Mouse (Mus musculus) B cell, adult 62 days (primary cell): ENCODE measurements around the gene Hist1h3g. TPM values are rescaled to one million over a fixed set of nuclear protein-coding genes. Genes with fewer than 3 reads are reported as not detected.

Experiments used
- total RNA-seq: library from RNA; stranded (reverse); gene quantifications from 4 replicates; pipeline ENCODE4 v1.2.4, GENCODE M21; 2023

Gene Hist1h3g
- 4.0 to 5.5 TPM (median 4.9 TPM) in 3 of 4 replicates, not detected in the other for total RNA-seq

GRCm38 (mm10) chr13:23535137-23536075 lies at the start of gene Hist1h3g:
Gene Hist1h3g (plus strand): TSS chr13:23535422.

GRCm38 (mm10) chr13:23488400-23489322 lies 46.6 kb upstream of the Hist1h3g start, which contains the start of gene Btn2a2:
Gene Btn2a2 (minus strand): TSS chr13:23488857.

DNA sequence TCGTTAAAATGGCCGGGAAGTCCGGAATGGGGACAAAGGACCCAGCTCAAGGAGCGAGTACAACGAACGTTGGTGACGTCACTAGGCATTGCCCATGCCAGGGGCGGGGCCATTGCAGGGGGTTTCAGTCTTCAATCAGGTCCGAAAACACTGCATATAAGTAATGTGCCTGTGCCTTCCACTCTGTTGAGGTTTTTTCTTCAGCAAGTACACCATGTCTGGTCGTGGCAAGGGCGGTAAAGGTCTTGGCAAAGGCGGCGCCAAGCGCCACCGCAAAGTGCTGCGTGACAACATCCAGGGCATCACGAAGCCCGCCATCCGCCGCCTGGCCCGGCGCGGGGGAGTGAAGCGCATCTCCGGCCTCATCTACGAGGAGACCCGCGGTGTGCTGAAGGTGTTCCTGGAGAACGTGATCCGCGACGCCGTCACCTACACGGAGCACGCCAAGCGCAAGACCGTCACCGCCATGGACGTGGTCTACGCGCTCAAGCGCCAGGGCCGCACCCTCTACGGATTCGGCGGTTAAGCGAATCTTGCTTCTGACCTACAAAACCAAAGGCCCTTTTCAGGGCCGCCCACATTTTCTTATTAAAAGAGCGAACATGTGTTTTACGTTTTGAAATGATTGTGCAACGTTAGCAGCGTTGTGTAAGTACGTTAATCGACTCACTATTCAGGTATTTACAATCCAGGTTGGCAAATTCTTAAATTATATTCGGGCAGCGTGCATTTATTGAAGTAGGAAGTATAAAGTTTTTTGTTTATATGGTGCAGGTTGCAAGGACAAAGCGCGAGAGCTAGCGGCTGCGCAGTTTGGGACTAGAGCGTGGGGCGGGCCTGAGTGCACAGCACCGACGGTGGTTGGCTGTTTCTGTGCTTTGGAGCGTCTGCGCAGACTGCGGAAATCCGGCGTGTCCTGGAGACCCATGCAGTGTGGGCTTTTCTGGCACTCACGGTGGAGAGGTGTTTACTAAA lies 4.0 kb upstream of the Hist1h3g start, which contains the start of gene Hist1h4h:
Gene Hist1h4h (plus strand): TSS at position 150 of the 975 bp plus-strand sequence.

DNA sequence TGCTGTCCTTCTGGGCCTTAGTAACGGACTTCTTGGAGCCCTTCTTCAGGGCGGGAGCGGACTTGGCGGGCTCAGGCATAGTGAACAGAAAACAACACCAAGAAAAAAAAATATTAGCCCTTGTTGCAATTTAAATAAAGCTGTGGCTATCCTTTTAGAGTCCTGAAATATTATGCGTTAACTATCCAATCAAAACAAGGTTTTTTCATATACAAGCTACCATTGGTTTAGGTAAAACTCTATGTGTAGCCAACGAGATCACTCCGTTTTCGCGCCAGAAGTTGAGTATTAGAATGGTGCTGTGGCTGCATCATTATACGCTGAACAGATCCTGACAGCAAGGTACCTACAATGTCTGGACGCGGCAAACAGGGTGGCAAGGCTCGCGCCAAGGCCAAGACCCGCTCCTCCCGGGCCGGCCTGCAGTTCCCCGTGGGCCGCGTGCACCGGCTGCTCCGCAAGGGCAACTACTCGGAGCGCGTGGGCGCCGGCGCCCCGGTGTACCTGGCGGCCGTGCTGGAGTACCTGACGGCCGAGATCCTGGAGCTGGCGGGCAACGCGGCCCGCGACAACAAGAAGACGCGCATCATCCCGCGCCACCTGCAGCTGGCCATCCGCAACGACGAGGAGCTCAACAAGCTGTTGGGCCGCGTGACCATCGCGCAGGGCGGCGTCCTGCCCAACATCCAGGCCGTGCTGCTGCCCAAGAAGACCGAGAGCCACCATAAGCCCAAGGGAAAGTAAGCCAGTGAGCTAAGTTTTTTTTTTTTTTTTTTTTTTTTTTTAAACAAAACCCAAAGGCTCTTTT lies 1.5 kb upstream of the Hist1h3g start, which contains the start of gene Hist1h2af:
Gene Hist1h2af (plus strand): TSS at position 347 of the 808 bp plus-strand sequence.

GRCm38 (mm10) chr13:23542999-23543607 lies 7.9 kb downstream of the Hist1h3g start, which contains the start of gene Hist1h2bh:
Gene Hist1h2bh (minus strand): TSS chr13:23543392.

GRCm38 (mm10) chr13:23543965-23544786 lies 9.0 kb downstream of the Hist1h3g start, which contains the start of gene Hist1h3f:
Gene Hist1h3f (plus strand): TSS chr13:23544052.

DNA sequence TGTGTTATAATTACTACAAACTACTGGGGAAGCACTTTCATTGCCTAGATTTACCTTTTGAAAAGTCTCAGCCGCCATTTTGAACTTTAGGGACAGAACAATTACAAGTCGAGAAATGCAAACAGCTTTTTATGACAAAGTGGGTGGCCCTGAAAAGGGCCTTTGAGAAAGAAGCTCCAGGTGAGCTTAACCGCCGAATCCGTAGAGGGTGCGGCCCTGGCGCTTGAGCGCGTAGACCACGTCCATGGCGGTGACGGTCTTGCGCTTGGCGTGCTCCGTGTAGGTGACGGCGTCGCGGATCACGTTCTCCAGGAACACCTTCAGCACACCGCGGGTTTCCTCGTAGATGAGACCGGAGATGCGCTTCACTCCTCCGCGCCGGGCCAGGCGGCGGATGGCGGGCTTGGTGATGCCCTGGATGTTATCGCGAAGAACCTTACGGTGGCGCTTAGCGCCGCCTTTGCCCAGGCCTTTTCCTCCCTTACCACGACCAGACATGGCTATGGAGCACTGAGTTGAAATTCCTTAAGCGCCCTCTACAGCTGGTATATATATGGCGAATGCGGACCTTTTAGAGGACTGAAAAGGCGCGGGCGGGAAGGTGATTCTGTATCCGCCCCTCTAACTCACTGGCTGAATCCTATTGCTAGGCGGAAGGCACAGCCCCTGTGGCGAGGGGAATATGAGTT lies 16.1 kb downstream of the Hist1h3g start, which contains the start of gene Hist1h4f:
Gene Hist1h4f (minus strand): TSS at position 503 of the 689 bp plus-strand sequence.

DNA sequence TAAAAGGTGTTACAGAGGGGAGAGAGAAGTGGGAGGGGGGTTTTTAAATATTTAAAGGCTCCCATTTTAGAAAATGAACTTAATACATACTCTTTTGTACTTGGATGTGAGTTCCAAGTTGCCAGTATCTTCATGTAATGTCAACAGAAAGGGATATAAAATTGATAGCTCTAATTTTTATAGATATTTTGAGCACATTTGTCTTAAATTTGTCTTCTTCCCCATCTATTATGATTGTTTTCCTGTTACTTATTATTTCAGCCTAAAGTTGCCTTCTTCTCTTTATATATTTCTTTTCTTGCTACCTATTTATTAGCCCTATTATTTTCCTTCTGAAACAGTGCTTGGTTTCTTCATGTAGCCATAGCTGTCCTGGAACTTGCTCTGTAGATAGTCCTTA lies 17.7 kb downstream of the Hist1h3g start, which contains the start of gene Hist1h1d:
Gene Hist1h1d (plus strand): TSS at position 301 of the 400 bp plus-strand sequence.

GRCm38 (mm10) chr13:23561883-23562659 lies 26.8 kb downstream of the Hist1h3g start, which contains the start of gene Hist1h3e:
Gene Hist1h3e (minus strand): TSS chr13:23562369.

GRCm38 (mm10) chr13:23571022-23571503 lies 35.8 kb downstream of the Hist1h3g start, which contains the start of the genes Hist1h2ae and Hist1h2bg:
Gene Hist1h2ae (minus strand): TSS chr13:23571220.
Gene Hist1h2bg (plus strand): TSS chr13:23571396.

GRCm38 (mm10) chr13:23573898-23574524 lies 38.8 kb downstream of the Hist1h3g start, which contains the start of the genes Hist1h2bf and Hist1h2ad:
Gene Hist1h2bf (minus strand): TSS chr13:23574196.
Gene Hist1h2ad (plus strand): TSS chr13:23574381.

DNA sequence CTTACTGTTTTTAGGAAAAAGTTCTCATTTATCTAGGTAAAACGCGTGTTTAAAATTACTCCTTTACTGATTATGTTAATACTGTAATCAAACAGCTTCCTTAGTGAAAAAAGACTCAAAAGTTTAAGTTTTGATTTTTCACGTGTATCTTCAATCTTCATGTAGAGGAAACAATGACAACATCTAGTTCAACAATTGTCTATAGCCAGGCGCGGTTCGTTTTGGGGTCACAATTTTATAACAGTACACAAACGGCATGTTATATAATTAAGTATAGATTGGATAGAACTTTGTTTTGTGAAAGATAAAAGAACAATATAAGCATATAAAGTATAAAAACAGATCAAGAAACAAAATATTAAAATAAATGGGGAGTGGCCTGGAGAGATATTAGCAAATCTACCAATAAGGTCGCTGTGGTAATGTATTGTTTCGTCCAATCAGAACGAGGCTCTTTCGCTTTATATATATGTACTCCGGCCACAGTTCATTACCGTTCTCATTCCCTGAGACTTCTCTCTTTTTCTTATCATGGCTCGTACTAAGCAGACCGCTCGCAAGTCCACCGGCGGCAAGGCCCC lies 40.1 kb downstream of the Hist1h3g start, which contains the start of gene Hist1h3d:
Gene Hist1h3d (plus strand): TSS at position 493 of the 581 bp plus-strand sequence.

GRCm38 (mm10) chr13:23581408-23582218 lies 46.4 kb downstream of the Hist1h3g start, which contains the start of gene Hist1h4d:
Gene Hist1h4d (plus strand): TSS chr13:23581598.

